Mouse (Mus musculus): ENCODE results near the gene Ugt2b38. TPM values are rescaled to one million over a fixed set of nuclear protein-coding genes. Genes with fewer than 3 reads are reported as not detected.
"Not testable (repeated sequence)": the region's sequence is repeated elsewhere in the genome, so short reads cannot be mapped to it uniquely, and the experiment has no call there.

Ugt2b38 gene
- polyA plus RNA-seq (2016; fragmentation: Nextera tagmentation; extraction: Ambion mirVana), result not detected in 2 replicates

DNA sequence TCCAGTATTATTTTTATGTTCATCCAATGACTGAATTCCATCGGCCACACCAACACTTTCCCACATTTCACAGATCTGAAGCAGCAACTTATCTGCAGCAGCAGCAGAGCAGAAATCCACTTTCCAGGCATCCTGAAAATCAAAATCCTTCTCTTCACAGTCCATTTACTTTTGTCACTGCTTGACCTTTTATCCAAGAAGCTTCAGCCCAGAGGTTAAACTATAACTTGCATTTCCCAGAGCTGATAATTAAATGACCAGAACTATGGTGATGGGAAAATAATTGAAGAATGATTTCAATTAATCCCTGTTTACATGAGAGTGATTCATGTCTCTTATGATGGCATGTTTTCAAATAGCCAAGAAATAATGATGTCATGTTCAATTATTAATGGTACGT is at the start of gene Ugt2b38:
Gene Ugt2b38 (minus strand): TSS at position 163 of the 400 bp plus-strand sequence.
- not testable (repeated sequence) for H3K9me3 ChIP-seq (replicated peaks); DNase-seq (ENCODE audit: low spot score); H3K36me3 ChIP-seq; H3K27ac ChIP-seq; H3K27me3 ChIP-seq (ENCODE audit: low read depth, poor library complexity, severe bottlenecking); H3K4me1 ChIP-seq; H3K4me3 ChIP-seq
- WGBS, result 93% methylated on average over 1 of the region's 2 CpGs

DNA sequence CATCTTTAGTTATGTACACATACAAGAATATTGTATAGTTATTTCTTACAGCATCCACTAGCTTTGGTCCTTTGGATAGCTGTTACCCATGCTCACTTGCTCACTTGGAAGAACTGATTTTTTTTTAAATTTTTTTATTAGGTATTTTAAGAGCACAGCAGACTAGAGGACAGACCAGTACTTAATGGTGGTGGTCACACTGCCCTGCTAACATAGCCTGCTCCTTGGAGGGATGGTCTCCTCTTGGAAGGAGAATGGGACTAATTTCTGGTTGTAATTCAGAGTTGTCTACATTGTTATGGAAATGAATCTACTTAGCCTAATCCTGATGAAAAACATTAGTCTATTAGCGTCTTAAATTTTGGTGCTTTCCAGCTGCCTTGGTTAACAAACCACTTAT is 34.8 kb upstream of the Ugt2b38 start:
- DNase-seq (ENCODE audit: low spot score), result no peak
- Histone ChIP-seq H3K4me3 (no peak overlapping the region), H3K27me3 (ENCODE audit: low read depth, poor library complexity, severe bottlenecking) (no peaks in the 10 kb centered on the region), H3K9me3 (replicated peaks) (no peaks in the 10 kb centered on the region), H3K27ac (no peak overlapping the region), H3K36me3 (no peaks in the 10 kb centered on the region), H3K4me1 (no peaks in the 10 kb centered on the region)
- 39% methylated on average over 1 of the region's 1 CpGs for WGBS

DNA sequence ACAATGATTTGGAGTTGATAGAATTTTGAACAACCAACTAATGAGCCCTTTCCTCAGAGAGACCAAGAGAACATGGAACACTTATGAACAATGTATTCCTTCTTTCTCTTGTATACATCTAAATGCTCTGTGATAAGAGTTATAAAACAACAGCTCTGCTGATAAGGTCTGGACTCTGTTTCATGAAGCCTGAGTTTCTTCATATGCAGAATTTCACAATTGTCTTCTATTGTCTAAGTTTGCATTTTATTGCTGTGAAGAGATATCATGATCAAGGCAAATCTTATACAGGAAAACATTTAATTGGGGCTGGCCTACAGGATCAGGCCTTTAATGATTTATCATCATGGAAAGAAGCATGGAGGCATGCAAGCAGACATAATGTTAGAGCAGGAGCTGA is 33.7 kb upstream of the Ugt2b38 start:
- Histone ChIP-seq H3K4me1 (no peaks in the 10 kb centered on the region), H3K27ac (no peak overlapping the region)
- no peak for DNase-seq (ENCODE audit: low spot score)

DNA sequence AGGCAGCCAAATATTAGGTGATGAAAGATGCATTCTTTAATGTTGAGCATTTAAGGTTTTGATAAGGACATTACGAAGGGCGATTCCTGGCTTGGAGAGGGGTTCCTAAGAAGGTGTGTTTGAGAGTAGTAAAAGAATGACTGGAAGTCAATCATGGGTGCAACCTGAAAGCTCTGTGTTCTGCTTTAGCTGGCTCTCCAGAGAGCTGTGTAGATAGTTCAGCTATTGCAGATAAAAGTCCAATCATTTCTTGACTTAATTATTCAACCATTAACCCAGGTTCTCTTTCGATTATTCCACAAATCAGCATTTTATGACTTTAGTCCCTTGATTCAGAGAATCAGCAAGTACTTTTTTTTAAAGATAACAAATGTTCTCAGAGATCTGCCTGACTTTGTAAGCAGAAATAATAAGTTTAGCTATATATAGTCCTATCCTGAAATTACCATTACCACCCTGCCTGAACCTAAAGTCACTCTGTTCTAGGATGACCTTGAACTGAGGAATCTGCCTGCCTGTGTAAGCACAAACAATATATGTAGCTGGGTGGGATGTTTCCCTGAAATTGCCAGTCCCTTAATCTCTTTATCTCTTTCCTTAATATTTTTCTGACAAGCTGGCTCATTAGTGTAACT is 32.3 kb upstream of the Ugt2b38 start:
- Histone ChIP-seq H3K9me3 (replicated peaks) (no peaks in the 10 kb centered on the region), H3K4me3 (no peak overlapping the region), H3K4me1 (no peaks in the 10 kb centered on the region), H3K36me3 (no peaks in the 10 kb centered on the region), H3K27ac (no peak overlapping the region), H3K27me3 (ENCODE audit: low read depth, poor library complexity, severe bottlenecking) (no peaks in the 10 kb centered on the region)
- WGBS, result 96% methylated on average over 3 of the region's 3 CpGs
- DNase-seq (ENCODE audit: low spot score), result no peak

More for the DNA sequence above, 33.7 kb upstream of the Ugt2b38 start:
- H3K36me3 ChIP-seq, result no peaks in the 10 kb centered on the region
- no peaks in the 10 kb centered on the region for H3K27me3 ChIP-seq (ENCODE audit: low read depth, poor library complexity, severe bottlenecking)
- no peak overlapping the region for H3K4me3 ChIP-seq
- no peaks in the 10 kb centered on the region for H3K9me3 ChIP-seq (replicated peaks)

DNA sequence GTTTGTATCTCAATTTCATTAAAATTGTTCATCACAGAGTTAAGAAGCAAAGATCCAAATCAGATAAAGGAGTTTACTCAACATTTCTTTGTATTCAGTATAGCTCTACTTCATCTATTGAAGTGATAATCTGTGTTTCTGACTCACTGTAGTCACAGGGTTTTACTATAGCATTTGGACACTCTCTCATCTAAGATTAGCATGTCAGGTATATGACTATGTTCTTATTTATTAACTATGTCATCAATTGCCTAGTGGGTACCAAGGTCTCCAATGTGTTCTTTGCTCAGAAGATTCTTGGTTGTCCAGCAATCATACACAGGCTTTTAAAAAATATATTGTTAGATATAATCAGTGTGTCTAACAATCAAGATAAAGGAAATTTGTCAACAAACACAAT is 31.5 kb upstream of the Ugt2b38 start:
- H3K4me3 ChIP-seq, result no peak overlapping the region
- H3K36me3 ChIP-seq, result no peaks in the 10 kb centered on the region
- H3K9me3 ChIP-seq (replicated peaks), result no peaks in the 10 kb centered on the region
- no peak overlapping the region for H3K27ac ChIP-seq
- H3K27me3 ChIP-seq (ENCODE audit: low read depth, poor library complexity, severe bottlenecking), result no peaks in the 10 kb centered on the region
- DNase-seq (ENCODE audit: low spot score), result no peak
- H3K4me1 ChIP-seq, result no peaks in the 10 kb centered on the region

DNA sequence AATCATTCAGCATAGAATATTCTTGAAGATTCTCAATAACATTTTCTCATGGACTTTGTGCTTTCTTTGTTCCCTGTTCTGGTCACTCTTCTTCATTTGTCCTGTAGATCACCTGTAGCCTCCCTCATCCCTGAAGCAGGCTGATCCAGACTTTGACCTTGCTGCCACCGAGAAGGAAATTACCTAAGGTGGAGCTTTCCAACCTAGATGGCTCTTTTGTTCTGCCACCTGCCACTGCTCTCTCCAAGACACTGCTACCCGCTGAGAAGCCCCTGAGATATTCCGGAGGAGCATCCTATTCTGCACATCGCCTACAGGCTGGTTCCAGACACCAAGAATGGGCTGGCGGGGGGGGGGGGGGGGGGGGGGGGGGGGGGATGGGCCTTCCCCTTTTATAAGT is 28.5 kb upstream of the Ugt2b38 start:
- H3K36me3 ChIP-seq, H3K4me1 ChIP-seq: not testable (repeated sequence)
- 92% methylated on average over 4 of the region's 5 CpGs for WGBS

DNA sequence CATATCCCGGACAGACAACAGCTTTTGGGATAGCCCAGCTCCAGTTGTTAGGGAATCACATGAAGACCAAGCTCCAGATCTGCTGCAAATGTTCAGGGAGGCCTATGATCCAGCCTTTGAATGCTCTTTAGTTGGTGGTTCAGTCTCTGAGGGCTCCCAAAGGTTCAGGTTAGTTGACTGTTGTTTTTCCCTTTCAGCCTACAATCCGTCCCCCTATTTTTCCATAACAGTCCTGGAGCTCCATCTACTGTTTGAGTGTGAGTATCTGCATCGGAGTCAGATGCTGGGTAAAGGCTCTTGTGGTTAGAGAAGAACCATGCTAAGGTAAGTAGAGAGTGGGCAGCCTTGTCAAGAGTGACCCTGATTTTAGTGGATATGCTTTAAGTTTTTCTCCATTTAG is 12.3 kb upstream of the Ugt2b38 start:
- WGBS, result 47% methylated on average over 3 of the region's 3 CpGs
- Histone ChIP-seq H3K36me3 (no peaks in the 10 kb centered on the region), H3K4me3 (no peak overlapping the region), H3K9me3 (replicated peaks) (no peaks in the 10 kb centered on the region), H3K4me1 (no peaks in the 10 kb centered on the region), H3K27me3 (ENCODE audit: low read depth, poor library complexity, severe bottlenecking) (no peaks in the 10 kb centered on the region), H3K27ac (no peak overlapping the region)
- no peak for DNase-seq (ENCODE audit: low spot score)

More for the DNA sequence above, 28.5 kb upstream of the Ugt2b38 start:
- H3K27me3 ChIP-seq (ENCODE audit: low read depth, poor library complexity, severe bottlenecking); H3K4me3 ChIP-seq; H3K9me3 ChIP-seq (replicated peaks); H3K27ac ChIP-seq; DNase-seq (ENCODE audit: low spot score): not testable (repeated sequence)

DNA sequence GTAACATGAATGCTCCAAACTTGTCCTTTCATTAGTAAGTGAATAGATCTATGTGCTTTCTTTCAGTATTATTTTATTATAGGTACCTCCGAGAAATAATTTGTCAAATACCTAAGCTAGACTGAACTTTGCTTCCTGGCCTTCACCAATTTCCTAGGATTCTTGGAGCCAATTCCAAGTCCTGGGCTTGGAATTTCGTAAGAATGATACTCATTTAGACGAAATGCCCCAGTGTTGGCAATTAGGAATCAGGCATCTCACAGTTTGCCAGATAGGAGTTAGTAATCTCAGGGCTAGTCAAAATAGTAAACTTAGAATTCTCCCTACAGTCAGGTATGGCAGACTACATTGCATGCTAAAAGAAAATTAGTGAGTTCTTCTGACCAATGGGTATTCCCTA is 1.7 kb upstream of the Ugt2b38 start:
- no peaks in the 10 kb centered on the region for H3K36me3 ChIP-seq

DNA sequence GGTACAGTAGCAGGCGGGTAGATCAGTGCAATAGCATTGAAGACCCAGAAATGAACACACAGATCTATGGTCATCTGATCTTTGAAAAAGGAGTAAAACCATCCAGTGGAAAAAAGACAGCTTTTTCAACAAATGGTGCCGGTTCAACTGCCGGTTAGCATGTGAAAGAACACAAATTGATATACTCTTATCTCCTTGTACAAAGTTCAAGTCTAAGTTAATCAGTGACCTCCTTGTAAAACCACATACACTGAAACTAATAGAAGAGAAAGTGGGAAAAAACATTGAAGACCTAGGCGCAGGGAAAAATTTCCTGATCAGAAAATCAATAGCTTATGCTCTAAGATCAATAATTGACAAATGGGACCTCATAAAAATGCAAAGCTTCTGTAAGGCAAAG is 27.0 kb downstream of the Ugt2b38 start:
- H3K4me1 ChIP-seq, result no peaks in the 10 kb centered on the region
- no peaks in the 10 kb centered on the region for H3K27me3 ChIP-seq (ENCODE audit: low read depth, poor library complexity, severe bottlenecking)
- no peak overlapping the region for H3K27ac ChIP-seq
- H3K36me3 ChIP-seq, result no peaks in the 10 kb centered on the region
- WGBS, result 91% methylated on average over 4 of the region's 4 CpGs
- no peaks in the 10 kb centered on the region for H3K9me3 ChIP-seq (replicated peaks)
- no peak for DNase-seq (ENCODE audit: low spot score)
- H3K4me3 ChIP-seq, result no peak overlapping the region

More for the DNA sequence above, 1.7 kb upstream of the Ugt2b38 start:
- Histone ChIP-seq H3K9me3 (replicated peaks) (no peaks in the 10 kb centered on the region), H3K27me3 (ENCODE audit: low read depth, poor library complexity, severe bottlenecking) (no peaks in the 10 kb centered on the region), H3K4me3 (no peak overlapping the region), H3K27ac (no peak overlapping the region), H3K4me1 (no peaks in the 10 kb centered on the region)
- no peak for DNase-seq (ENCODE audit: low spot score)
- WGBS, result 91% methylated on average over 3 of the region's 3 CpGs

DNA sequence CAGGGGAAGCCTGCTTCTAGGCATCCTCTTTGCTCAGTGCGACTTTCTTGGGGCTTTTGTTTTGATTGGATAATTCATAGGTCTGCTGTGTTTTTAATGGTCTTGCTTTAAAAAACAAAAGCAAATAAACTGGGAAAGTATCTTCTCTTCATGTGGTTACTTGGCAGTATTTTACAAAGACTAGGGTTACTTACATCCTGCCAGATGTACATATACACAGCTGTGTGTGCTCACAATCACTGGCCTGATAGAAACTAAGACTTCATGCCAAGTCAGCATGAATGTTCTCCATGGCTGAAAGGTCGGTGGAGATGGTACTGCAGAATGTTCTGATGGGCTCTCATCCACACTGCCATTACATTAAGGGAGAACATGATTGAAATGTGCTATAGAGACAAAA is 33.2 kb downstream of the Ugt2b38 start:
- no peak overlapping the region for H3K4me3 ChIP-seq
- no peaks in the 10 kb centered on the region for H3K36me3 ChIP-seq
- H3K4me1 ChIP-seq, result no peaks in the 10 kb centered on the region
- 88% methylated on average over 2 of the region's 2 CpGs for WGBS
- DNase-seq (ENCODE audit: low spot score), result no peak
- no peaks in the 10 kb centered on the region for H3K9me3 ChIP-seq (replicated peaks)
- no peaks in the 10 kb centered on the region for H3K27me3 ChIP-seq (ENCODE audit: low read depth, poor library complexity, severe bottlenecking)
- H3K27ac ChIP-seq, result no peak overlapping the region

DNA sequence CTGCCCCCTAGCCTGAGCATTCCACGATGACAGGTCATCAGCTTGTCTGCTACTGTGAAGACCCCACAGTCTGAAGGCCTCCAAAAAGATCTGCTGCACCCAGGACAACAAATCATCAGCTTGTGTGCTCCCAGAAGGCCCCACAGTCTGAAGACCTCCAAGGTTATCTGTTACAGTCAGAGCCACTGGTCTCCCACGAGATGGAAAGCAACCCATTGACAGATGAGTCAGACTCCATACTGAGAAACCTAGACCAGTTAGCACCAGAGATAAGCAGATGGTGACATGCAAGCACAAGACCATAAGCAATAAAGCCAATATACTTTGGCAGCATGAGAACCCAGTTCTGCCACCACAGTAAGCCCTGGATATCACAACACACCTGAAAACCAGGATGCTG is 43.8 kb downstream of the Ugt2b38 start:
- H3K36me3 ChIP-seq, result no peaks in the 10 kb centered on the region
- WGBS, result 86% methylated on average over 2 of the region's 2 CpGs

DNA sequence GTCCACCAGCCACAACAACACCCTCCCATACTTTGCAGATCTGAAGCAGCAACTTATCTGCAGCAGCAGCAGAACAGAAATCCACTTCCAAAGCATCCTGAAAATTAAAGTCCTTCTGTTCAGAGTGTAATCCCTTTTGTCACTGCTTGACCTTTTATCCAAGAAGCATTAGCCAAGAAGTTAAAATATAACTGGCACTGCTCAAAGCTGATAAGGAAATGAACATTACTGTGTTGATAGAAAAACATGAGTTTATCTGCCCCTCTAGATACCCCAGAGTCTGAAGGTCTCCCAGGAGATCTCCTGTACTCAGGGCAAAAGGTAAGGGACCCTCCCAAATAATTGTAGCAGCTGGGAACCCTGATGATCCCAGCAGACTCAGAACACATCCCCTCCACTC is 44.2 kb downstream of the Ugt2b38 start:
- no peaks in the 10 kb centered on the region for H3K27me3 ChIP-seq (ENCODE audit: low read depth, poor library complexity, severe bottlenecking)
- H3K4me1 ChIP-seq, result no peaks in the 10 kb centered on the region
- no peak for DNase-seq (ENCODE audit: low spot score)
- no peak overlapping the region for H3K27ac ChIP-seq
- H3K4me3 ChIP-seq, result no peak overlapping the region
- no peaks in the 10 kb centered on the region for H3K36me3 ChIP-seq
- H3K9me3 ChIP-seq (replicated peaks), result no peaks in the 10 kb centered on the region

More for the DNA sequence above, 43.8 kb downstream of the Ugt2b38 start:
- no peaks in the 10 kb centered on the region for H3K9me3 ChIP-seq (replicated peaks)
- no peak overlapping the region for H3K27ac ChIP-seq
- H3K27me3 ChIP-seq (ENCODE audit: low read depth, poor library complexity, severe bottlenecking), result no peaks in the 10 kb centered on the region
- no peak for DNase-seq (ENCODE audit: low spot score)
- H3K4me1 ChIP-seq, result no peaks in the 10 kb centered on the region
- no peak overlapping the region for H3K4me3 ChIP-seq

DNA sequence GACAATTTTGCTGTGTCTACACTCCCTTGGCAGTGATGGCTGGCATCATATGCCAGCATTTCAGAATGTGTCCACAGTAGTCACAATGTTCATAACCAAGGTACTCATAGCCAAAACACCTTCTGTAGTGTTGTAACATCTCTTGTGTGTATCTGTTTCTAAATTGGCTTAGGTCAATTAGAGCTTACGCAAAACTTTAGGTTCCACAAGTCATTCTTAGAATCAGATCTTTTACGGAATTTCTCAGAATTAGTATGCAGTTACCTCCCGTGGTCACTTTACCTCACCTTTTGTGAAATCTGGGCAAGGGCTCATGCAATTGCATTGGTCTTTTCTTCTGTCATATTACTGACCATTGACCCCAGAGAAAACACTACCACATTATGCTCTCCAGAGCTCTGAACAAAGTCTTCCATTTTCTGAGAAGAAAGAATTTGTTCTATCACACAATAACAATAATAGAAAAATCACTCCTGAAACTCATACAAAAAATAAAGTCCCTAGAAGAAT is 48.1 kb downstream of the Ugt2b38 start:
- 91% methylated on average over 3 of the region's 3 CpGs for WGBS
- no peak for DNase-seq (ENCODE audit: low spot score)
- no peak overlapping the region for H3K4me3 ChIP-seq

DNA sequence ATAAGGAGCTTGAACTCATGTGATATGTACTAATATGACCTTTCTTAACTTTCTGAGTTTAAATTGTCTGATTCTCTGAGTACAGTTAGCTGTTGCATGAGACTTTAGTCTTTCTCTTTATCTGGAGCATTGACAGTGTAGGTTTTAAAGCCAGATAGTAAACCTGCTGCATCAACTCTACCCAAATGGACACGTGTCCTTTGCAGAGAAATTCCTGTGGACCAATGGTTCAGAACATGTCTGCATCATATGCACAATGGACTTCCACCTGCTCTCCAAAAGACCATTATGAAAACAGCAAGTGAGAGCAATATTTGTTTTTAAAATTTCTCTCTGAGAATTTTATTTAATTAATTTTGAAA is 50.5 kb downstream of the Ugt2b38 start:
- H3K4me1 ChIP-seq, result no peaks in the 10 kb centered on the region
- no peaks in the 10 kb centered on the region for H3K36me3 ChIP-seq
- H3K27ac ChIP-seq, result no peak overlapping the region
- H3K4me3 ChIP-seq, result no peak overlapping the region
- no peaks in the 10 kb centered on the region for H3K9me3 ChIP-seq (replicated peaks)
- H3K27me3 ChIP-seq (ENCODE audit: low read depth, poor library complexity, severe bottlenecking), result no peaks in the 10 kb centered on the region
- DNase-seq (ENCODE audit: low spot score), result no peak
- WGBS, result 89% methylated on average over 1 of the region's 1 CpGs

More for the DNA sequence above, 48.1 kb downstream of the Ugt2b38 start:
- Histone ChIP-seq H3K9me3 (replicated peaks) (no peaks in the 10 kb centered on the region), H3K4me1 (no peaks in the 10 kb centered on the region), H3K27ac (no peak overlapping the region), H3K36me3 (no peaks in the 10 kb centered on the region), H3K27me3 (ENCODE audit: low read depth, poor library complexity, severe bottlenecking) (no peaks in the 10 kb centered on the region)
